Mouse (Mus musculus): ENCODE measurements at regions not wholly inside any gene's neighbourhood (a gene's known extent, or its start where the extent isn't known, plus 50 kb on each side); places are given as distances from the start of the nearest gene placed in this dataset.

DNA sequence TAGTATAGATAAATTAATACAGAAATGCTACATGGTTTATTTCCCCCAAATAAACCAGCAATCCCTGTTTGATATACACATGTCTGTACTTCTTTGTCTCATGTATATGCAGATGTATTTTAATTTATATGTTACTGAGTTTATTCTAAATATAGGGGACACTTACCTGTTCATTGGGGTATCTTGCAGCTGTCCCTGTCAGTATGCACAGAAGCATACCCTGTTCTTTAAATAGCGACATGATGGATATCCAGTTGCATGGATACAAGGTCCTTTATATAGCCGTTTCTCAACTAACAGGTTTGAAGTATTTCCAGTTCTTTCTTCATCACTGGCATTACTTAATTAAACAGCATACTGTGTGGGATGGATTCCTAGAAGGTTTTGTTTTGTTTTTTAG, 55.1 kb upstream of the Ssbp2 start:
- Histone ChIP-seq H3K27me3 (ENCODE audit: control insufficient read depth, insufficient read depth, low read length) (no peaks in the 10 kb centered on the region), H3K36me3 (ENCODE audit: control insufficient read depth, insufficient read depth, low read length) (no peaks in the 10 kb centered on the region), H3K4me1 (ENCODE audit: control insufficient read depth, insufficient read depth, insufficient read length) (no peaks in the 10 kb centered on the region), H3K27ac (ENCODE audit: insufficient read depth, low read length) (no peak overlapping the region), H3K4me3 (ENCODE audit: extremely low read depth, insufficient read depth, insufficient read length) (no peak overlapping the region)
- WGBS, result 92% methylated on average over 2 of the region's 2 CpGs
- no peak for TF ChIP-seq POLR2A (IDR thresholded peaks at IDR 0.05; ENCODE audit: low read depth, low read length)
- no peak for TF ChIP-seq CTCF (IDR thresholded peaks at IDR 0.05; ENCODE audit: extremely low read depth, insufficient read depth, insufficient read length, insufficient replicate concordance)
- DNase-seq (ENCODE audit: low read depth in 1 of 2, low spot score in 2 of 2), result no peak

DNA sequence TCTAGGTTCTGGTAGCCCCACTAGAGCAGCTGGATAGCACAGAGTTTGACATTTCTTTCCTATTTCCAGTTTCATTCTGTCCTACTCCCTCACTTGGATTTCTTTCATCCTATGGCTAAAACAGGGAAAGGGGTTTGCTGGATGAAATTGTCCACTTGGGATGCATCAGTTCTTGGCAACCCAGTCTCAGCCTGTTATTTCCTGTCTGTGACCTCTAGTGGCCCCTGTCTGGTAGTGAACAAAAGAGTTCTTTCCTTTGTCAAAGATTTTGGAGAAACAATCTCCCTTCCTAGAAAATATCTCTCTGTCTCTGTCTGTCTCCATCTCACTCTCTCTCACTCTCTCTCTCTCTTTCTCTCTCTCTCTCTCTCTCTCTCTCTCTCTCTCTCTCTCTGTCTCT, 50.0 kb upstream of the Ssbp2 start:
- Histone ChIP-seq H3K27ac (ENCODE audit: insufficient read depth, low read length) (no peak overlapping the region), H3K36me3 (ENCODE audit: control insufficient read depth, insufficient read depth, low read length) (no peaks in the 10 kb centered on the region), H3K27me3 (ENCODE audit: control insufficient read depth, insufficient read depth, low read length) (no peaks in the 10 kb centered on the region), H3K4me1 (ENCODE audit: control insufficient read depth, insufficient read depth, insufficient read length) (no peaks in the 10 kb centered on the region), H3K4me3 (ENCODE audit: extremely low read depth, insufficient read depth, insufficient read length) (no peak overlapping the region)
- TF ChIP-seq POLR2A (IDR thresholded peaks at IDR 0.05; ENCODE audit: low read depth, low read length), result no peak
- no peak for TF ChIP-seq CTCF (IDR thresholded peaks at IDR 0.05; ENCODE audit: extremely low read depth, insufficient read depth, insufficient read length, insufficient replicate concordance)
- DNase-seq (ENCODE audit: low read depth in 1 of 2, low spot score in 2 of 2), result no peak
